Mouse (Mus musculus): ENCODE data around the gene Tmem190.
"Not testable (repeated sequence)": the region's sequence is repeated elsewhere in the genome, so short reads cannot be mapped to it uniquely, and the experiment has no call there.

Gene Tmem190

DNA sequence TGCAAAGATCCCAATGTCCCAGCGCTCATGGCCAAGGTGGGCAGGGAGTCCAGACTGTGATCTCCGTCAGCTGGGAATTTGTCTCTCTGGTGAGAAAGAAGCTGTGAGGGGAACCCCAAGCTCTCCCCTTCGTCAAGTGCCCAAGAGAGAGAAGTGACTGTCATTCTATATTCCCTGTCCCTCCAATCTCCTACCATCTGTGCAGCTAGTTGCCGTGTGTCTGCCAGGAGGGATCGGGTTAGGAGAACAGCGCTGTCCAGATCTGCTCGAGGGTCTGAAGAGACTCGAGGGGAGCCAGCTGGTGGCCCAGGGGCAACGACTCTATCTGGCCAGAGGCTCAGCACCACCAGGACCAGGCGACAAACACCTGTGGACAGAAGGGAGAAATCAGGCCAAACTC is 6.6 kb upstream of the Tmem190 start:
- ATAC-seq (ENCODE audit: low TSS enrichment): no peak

DNA sequence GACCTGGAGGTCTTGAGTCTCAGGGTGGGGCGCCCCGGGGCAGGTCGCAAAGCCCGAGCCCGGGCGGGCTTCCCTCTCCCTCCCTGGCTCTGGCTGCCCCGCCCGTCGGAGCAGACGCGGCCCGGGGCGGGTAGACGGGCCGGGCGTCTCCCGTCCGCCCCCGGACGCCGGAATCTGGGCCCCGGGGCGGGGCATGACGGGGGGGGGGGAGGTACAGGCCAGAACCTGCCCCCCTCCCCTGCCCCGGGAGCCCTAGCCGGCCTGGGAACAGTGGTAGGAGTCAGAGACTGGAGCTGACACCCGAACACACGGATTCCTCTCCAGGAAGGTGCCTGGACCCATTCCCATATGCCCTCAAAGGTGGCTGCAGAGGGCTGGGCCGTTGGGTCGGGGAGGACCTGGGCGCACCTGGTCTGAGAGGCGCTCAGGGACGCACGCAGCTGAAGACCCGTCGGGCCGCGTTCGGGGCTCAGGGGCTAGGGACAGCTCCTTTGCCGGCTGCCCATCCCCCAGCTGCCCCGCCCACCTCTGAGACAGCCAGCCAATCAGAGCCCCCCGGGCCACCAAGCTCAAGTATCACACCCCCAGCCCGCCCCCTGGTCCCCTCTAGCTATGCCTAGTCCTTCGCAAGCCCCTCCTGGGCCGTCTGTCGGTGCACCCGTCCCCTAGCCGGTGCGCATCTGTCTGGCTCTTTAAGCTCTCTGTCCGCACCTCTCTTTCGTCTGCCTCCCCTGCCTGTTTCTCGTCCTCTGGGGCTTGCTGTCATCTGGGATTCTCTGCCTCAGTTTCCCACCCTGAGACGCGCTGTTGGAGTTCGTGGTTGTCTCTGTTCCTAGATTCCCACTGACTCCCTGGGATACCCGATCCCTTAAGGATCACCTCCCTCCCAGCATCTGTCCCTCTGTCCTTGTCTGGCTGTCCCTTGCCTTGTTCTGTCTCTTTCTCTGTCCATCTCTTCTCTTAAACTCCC is 5.6 kb upstream of the Tmem190 start:
- ATAC-seq (ENCODE audit: low TSS enrichment): no peak

DNA sequence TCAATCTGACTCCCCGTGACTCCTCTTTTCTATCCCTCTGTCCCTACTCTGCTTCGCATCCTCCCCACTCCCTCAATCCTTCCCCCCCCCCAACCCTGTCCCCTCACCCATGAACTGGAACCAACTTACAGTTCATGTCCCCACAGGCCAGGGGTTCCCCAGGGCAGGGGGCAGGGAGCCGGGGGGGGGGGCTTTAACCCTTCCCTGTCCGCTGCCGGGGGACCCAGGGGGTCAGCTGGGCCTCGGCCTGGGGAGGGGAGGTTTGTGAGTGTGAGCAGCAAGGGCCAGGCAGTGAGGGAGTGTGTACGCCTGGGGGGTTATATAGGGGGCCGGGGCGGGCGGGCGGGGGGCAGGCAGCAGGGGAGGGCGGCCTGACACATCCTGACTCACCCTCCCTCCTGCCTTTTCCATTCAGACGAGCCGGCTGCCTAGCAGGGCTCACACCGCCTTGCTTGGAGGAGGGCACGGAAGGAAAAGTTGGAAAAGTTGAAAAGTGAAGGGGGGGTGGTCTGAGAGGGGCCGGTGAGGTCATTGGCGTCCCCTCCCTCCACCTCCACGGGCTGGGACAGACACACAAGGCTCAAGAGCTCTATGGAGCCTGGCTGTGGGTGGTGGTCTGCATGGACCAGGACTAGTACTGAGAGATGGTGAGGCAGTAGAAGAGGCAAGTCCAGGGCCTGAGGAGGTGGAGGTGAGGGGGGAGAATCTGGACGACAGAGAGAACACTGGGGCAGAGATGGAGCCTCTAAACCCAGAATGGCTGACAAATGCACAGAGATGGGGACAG is 4.7 kb upstream of the Tmem190 start:
- ATAC-seq (ENCODE audit: low TSS enrichment): no peak

DNA sequence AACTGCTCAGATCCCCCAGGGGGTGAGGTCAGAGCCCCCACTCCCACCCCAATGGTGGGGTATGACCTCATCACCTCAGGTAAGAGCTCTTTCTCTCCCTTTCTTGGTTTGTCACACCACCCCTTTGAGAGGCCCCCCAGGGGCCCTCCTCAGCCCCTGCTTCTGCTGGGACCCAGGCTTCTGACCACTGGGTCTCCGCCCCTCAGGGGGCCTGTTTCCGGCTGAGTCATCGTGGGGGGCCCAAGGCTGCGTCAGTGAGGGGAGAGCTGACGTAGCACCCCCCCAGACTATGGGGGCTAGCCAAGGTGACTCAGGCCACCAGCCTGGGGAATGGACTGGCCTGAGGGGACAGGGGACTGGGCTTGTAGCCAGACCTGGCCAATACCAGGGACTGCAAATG is 2.8 kb upstream of the Tmem190 start:
- no peak for ATAC-seq (ENCODE audit: low TSS enrichment)

DNA sequence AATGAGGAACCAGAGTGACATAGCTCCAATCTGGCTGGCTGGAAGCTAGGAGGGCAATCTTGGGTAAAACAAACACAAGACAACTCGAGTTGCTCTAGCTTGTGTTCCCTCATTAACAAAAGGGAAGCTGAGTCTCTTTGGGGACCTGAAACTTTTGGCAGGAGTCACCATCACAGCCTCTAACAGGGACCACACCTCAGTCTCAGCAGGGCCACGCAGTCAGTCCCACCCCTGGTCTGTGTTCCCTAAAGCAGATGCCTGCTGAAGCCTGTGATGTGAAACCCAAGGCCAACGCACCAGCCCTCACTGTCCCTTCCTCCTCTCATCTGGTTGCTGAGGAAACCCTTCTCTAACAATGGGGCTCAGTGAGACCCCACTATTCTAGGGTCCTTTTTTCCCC is 607 bp upstream of the Tmem190 start:
- ATAC-seq (ENCODE audit: low TSS enrichment): no peak

DNA sequence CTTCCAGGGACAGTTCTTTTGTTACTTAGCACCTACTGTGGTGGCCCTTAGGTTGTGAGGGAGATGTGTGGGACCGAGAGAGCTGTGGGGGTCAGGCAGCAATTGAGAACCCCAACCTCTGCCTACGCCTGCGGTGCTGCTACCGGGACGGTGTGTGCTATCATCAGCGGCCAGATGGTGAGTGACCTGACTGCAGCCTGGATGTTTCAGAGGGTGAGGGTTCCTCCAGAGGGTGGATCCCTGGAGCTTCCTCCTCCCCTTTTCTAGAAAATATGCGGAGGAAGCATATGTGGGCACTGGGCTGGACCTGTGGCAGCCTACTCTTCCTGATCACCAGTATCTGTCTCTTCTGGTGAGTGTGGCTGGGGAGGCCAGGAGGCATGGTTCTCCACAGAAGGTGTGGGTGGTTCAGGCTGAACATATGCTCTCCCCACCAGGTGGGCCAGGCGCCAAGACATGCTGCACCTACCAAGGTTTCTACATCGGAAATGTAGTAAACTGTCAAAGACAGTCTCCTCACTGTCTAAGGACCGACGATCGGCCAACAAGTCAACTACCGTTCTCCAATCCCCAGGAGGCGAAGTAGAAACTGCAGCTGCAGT is 1.0 kb downstream of the Tmem190 start:
- ATAC-seq (ENCODE audit: low TSS enrichment): peak; percentile 77

DNA sequence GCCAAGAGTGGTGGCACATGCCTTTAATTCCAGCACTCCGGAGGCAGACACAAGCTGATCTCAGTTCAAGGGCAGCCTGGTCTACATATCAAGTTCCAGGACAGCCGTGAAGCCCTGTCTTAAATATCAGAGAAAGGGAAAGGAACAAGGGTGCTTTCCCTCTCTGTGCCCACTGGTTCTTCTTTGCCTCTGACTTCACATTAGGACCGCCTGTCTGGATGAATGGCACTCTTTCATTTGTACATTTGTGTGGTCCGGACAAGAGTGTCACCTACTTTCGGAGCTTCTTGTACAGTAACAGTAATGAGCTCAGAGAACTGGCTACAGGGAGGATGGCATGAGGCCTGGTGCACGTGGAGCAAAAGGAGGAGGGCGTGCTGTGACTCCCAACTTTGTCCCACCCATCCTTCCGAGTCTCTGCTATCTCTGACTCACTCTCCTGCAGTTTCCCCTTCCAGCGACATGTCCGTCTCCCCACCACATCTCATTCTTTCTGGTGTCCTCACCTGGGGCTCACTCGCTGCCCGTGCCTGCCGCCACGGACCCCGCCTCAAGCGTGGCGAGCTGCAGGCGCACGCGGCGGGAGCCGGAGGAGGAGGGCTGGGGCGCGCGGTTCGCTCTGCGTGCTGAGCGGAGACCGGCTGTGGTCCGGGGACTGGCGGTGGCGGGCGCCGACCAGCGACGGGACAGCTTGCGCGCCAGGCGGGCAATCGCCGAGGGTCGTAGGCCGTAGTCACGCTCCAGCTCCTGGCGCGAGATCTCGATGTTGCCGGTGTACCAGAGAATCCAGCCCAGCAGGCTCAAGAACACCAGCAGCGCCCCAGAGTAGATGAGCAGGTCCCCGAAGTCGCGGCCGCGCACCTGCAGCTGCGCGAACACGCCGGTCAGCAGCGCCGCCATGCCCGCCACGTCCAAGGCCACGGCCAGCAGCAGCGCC is 6.0 kb downstream of the Tmem190 start:
- ATAC-seq (ENCODE audit: low TSS enrichment): peak; percentile 26; the same call in 1 of the 2 replicates

DNA sequence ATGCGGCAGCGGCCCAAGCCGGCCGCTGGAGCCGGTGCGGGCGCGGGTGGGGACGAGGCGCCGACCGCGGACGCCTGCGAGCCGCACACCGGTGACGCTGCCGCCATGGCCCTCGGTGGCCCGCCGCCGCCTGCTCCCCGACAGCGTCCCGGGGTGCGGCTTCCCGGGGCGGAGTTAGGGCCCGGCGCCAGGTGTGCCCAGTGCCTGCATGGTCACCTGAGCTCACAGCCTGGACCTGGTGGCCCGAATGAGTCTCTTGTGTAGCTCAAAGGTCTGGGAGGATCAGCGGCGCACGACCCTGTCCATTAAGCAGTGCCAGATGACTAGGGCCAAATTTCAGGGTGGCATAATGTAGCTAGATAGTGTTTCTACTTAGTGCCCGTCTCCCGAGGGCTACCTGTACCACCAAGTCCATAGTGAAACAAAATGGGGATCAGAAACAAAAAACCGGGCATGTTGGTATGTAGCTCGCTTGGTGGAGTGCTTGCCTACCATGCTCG is 6.7 kb downstream of the Tmem190 start, which contains the start of gene Tmem238:
TSS of gene Tmem238 (minus strand) at position 221 of the 500 bp plus-strand sequence.
- no peak for ATAC-seq (ENCODE audit: low TSS enrichment)

DNA sequence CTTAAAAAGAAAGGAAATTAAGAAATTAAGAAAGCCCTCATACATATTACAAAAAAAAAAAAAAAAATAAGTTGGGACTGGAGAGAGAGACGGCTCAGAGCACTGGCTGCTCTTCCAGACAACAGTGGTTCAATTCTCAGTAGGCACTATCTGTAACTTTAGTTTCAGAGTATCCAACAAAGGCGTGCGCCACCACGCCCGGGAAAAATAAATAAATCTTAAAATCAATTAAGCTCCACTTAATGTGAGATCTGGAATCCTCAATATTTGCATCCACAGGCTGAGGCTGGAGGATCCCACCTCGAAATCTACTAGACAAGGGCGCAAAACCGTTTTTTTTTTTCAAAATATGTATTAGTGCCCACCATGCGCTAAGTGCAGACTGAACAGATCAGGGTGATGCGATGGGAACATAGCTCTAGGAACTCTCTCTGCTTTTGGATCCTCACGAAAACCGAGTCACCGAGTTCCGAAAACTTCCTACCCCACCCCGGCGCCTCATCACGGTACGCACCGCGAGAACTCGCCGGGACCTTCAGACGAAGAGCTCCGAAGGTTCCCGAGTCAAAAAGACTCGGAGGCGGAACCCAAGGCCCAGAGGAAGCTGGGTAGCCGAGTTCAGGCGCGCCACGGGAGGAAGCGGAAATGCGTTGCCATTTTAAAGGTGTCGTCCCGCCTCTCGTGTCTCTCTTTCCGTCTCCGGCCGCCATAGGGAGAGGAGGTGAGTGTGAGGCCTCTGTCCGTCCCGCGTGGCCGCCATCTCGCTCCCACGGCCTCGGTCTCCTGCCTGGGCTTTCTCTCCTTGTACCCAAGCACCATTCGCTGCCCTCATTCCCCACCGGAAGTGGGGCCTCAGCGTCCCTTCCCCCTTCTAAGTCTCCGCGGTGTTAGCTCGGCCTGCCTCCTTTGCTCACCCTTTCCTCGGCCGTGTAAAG is 9.8 kb downstream of the Tmem190 start, which contains the start of gene Rpl28:
TSS of gene Rpl28 (plus strand) at position 597 of the 935 bp plus-strand sequence.
- ATAC-seq (ENCODE audit: low TSS enrichment): peak; percentile 92

DNA sequence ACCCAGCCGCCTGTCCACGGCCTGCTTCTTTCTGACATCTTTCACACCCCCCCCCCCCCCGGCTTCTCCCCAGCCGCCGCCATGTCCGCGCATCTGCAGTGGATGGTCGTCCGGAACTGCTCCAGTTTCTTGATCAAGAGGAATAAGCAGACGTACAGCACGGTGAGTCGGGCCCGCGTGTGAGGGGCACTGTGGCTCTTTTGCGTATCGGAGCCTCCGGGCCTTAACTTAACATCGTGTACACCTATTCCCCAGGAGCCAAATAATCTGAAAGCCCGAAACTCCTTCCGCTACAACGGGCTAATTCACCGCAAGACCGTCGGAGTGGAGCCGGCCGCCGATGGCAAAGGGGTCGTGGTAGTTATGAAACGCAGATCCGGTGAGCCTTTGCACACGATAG is 10.5 kb downstream of the Tmem190 start:
- ATAC-seq (ENCODE audit: low TSS enrichment): not testable (repeated sequence)

DNA sequence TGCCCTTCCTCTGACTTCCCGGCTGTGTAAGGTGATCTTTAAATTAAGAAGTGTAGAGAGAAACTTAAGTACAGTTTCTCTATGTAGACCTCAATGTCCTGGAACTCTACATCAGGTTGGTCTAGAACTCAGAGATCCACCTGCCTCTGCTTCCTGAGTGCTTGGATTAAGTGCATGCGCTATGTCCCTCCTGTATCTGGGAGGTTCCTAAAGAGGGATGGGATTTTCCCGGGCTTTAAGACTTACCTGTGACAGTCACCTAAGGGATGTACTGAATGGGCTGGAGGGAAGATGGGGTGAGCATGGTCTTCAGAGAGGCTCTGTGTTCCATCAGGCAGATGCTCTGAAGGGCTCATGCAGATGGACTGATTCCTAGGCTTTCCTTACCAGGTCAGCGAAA is 10.9 kb downstream of the Tmem190 start:
- no peak for ATAC-seq (ENCODE audit: low TSS enrichment)

DNA sequence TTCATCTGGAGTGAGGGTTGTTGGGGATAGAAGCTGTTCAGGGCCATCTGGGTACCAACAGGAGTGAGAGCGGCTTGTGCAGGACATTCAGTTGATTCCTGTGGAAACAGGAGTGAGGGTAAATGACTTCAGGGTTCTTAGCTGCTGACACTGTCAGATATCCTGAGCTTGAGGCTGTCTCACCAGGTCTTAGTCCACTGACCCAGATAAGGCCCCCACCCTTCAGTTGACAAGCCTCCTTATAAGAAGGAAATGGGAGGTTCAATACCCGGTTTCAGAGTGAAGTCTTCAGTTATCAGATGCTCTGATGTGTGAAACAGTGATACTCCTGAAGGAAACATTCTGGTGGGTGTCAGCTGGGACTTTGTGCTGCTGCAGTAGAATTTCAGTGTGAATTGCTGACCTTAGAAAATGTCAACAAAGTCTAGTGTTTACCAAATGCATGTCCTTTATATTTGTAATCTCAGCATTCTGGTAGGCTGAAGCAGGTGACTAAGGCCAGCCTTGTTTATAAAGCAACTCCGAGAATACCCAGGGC is 12.0 kb downstream of the Tmem190 start:
- no peak for ATAC-seq (ENCODE audit: low TSS enrichment)

DNA sequence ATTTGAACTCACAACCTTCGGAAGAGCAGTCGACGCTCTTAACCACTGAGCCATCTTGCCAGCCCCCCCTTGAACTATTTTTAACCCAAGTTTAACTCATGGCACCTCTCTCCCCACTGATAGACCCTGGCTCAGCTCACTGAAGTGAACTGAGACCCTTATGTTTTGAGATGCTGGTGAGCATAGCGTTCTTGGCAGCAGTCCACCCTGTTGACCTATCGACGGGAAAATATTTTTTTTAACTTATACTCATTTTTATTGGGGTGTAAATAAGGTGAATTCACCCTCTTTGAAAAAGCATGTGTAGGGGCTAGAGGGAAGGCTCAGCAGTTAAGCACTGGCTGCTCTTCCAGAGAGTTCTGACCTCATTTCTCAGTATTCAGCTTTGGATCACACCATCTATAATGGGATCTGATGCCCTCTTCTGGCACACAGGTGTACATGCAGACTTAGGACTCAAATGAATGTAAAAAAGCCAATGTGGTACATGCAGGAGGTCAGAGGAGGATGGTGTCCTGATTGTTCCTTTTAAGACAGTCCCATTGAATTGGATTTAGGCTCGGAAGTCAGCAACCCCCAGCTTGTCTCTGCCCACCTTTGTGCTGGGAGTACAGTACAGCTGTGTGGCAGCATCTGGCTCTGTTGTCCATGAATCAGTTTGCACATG is 13.2 kb downstream of the Tmem190 start:
- no peak for ATAC-seq (ENCODE audit: low TSS enrichment)

DNA sequence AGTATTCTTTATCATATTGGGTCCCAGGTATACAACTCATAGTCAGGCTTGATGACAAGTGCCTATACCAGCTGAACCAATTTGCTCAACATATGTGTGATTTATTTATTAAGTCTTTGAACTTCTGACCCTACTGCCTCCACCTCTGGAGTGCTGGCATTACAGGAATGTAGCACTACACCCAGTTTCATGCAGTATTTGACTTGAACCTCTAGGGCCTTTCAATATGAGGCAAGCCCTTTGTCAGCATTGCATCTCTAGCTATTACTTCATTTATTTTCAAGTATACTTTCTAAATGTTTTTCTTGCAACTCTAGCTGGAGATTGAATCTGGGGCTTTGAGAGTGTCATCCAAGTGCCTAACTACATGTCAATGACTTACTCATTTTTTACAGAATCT is 19.5 kb downstream of the Tmem190 start:
- no peak for ATAC-seq (ENCODE audit: low TSS enrichment)

DNA sequence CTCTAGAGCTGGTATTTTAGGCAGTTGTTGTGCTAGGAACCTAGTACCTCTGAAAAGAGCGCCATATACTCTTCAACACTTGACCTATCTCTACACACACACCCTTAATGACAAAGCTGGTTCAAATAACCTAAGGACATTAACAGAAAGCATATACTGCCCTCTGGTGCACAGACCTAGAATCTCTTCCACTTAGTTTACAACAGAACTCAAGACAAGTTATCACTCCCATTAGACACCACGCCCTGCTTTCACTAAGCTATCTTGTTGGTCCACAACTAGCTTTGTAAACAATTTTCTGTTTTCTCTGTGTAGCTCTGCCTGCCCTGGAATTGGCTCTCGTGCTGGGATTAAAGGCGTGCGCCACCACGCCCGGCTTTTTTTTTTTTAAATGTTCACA is 24.0 kb downstream of the Tmem190 start:
- ATAC-seq (ENCODE audit: low TSS enrichment): peak; percentile 47; the same call in 1 of the 2 replicates

DNA sequence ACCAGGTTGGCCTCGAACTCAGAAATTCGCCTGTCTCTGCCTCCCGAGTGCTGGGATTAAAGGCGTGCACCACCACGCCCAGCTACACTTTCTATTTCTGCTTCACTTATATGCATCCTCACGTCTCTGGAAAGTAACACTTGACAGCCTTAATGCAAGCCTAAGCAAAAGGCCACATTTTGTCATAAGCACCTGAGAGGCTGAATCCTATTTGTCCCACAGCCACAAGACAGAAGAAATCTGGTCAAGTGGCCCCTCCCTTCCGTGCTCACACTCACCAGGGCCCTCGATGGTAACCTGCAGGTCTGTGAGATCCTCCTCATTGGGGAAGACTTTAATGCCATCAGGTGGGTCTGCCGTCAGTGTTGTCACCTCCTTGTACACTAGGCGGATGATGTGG is 28.4 kb downstream of the Tmem190 start:
- not testable (repeated sequence) for ATAC-seq (ENCODE audit: low TSS enrichment)

DNA sequence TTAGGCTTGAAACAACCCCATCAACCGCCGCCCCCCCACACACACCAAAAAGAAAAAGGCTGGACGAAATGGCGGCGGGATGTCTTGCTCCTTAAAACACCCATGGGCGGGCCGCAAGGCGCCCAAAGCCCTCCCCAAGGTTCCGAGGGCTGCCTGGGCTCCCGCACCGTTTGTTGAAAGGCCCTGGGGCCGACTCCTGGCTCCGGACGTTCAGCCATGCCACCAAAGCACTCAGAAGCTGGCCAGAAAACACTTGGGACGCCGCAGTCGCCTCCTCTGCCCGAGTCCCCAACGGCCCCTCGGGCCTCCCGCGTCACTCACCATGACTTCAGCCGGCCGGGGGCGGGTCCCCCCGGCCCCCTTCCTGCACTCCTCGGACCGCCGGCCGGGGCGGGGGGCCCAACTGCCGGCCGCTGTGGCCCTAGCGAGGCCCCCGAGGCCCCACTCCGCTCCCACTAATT is 29.1 kb downstream of the Tmem190 start:
- peak; percentile 24; the same call in 1 of the 2 replicates for ATAC-seq (ENCODE audit: low TSS enrichment)

DNA sequence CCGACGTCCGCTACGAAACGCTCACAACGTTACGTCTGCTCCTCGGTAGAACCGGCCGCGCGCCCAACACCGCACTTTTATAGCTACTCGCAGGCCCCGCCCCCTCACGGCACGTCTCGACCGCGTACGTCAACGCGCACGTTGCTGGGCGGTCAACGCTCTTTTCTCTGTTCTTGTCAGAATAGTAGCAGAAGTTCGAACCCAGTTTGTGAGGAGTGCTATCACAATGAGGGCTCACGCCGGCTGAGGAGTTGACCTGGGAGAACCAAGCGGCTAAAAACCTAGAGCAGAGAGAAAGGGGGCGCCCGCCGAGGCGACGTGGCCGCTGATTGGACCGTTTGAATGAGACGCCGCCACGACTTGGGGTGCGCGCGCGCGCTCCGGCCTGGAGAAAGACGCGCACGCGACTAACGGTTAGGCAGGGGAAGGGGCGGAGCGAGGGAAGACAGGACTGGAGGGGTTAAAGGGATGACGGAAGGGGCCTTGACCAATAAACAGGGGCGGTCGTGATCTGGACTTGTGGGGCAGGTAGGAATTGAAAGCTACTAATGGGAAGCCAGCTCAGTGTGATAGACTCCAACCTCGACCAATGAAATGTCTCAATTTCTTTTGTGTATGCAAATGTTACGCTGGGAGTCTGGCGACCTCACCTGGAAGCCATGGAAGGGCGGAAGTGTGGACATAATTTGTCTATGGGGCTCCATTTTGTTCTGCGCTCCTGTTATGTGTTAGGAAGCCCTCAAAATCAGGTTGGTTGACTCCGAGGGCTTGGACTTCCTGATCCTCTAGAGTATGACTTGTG is 29.8 kb downstream of the Tmem190 start, which contains the start of gene Ube2s:
TSS of gene Ube2s (minus strand) at position 288 of the 802 bp plus-strand sequence.
- peak; percentile 98 for ATAC-seq (ENCODE audit: low TSS enrichment)

All from frontal cortex, adult (tissue).